Mouse (Mus musculus) limb, embryonic 11.5 days (tissue): ENCODE results near the gene Sptb. TPM values are rescaled to one million over a fixed set of nuclear protein-coding genes. Genes with fewer than 3 reads are reported as not detected.

Source experiments
- ATAC-seq: fragments of 200-750 bp; cut with Nextera tagmentation; 2 replicates; pipeline ENCODE4 v1.8.0; 2017; ENCODE audit warnings: low read depth; ENCODE audit not compliant: insufficient number of reproducible peaks, low FRiP score, low TSS enrichment
- DNase-seq: peaks from one replicate; pipeline ENCODE4 v3.0.0-alpha.2; 2015; ENCODE audit warnings: low spot score
- H3K27ac ChIP-seq: fragments of 300-500 bp; sonication (generic); replicated peaks from 2 replicates; pipeline ENCODE4 v1.5.1; 2014; ENCODE audit warnings: low read depth, mild to moderate bottlenecking, low read length
- H3K27me3 ChIP-seq: fragments of 300-500 bp; sonication (generic); 2 replicates; pipeline ENCODE4 v1.6.1; 2014; ENCODE audit warnings: mild to moderate bottlenecking, low read length, mixed read lengths; ENCODE audit not compliant: control insufficient read depth, insufficient read depth
- H3K36me3 ChIP-seq: fragments of 300-500 bp; sonication (generic); 2 replicates; pipeline ENCODE4 v1.6.1; 2014; ENCODE audit warnings: mild to moderate bottlenecking, low read length, moderate library complexity, mixed read lengths; ENCODE audit not compliant: control insufficient read depth, insufficient read depth
- H3K4me1 ChIP-seq: fragments of 300-500 bp; sonication (generic); 2 replicates; pipeline ENCODE4 v1.6.1; 2014; ENCODE audit warnings: low read length, mixed read lengths; ENCODE audit not compliant: control insufficient read depth, insufficient read depth
- H3K4me2 ChIP-seq: fragments of 300-500 bp; sonication (generic); 2 replicates; pipeline ENCODE4 v1.6.1; 2014; ENCODE audit warnings: low read depth, mild to moderate bottlenecking, moderate library complexity; ENCODE audit not compliant: severe bottlenecking
- H3K4me3 ChIP-seq: fragments of 300-500 bp; sonication (generic); 2 replicates; pipeline ENCODE4 v1.5.1; 2014; ENCODE audit warnings: low read depth, low read length
- H3K9ac ChIP-seq: fragments of 300-500 bp; sonication (generic); 2 replicates; pipeline ENCODE4 v1.6.1; 2014; ENCODE audit warnings: mild to moderate bottlenecking, low read length
- H3K9me3 ChIP-seq: fragments of 300-500 bp; sonication (generic); 2 replicates; pipeline ENCODE4 v1.6.1; 2016; ENCODE audit warnings: low read length; ENCODE audit not compliant: control insufficient read depth
- WGBS: fragments of 180-500 bp; shearing (Covaris S2); extraction: QIAGEN DNeasy Blood & Tissue Kit; methylation state at CpG from one replicate; pipeline ENCODE4 v1.1.7; 2014; 5-methylcytosine and 5-hydroxymethylcytosine counted together
- polyA plus RNA-seq: library from polyadenylated mRNA; unstranded; fragments of >200 nt; fragmentation: Nextera tagmentation; extraction: Ambion mirVana; gene quantifications from 2 replicates; pipeline ENCODE4 v1.2.1, GENCODE M21; 2014

Sptb gene
- polyA plus RNA-seq, 1 experiment from 2014 or later = 2.7 TPM

GRCm38 (mm10) chr12:76634899-76635693 lies 75.3 kb downstream of the Sptb start:
- Histone ChIP-seq H3K9me3 (no peaks in the 10 kb centered on the region), H3K4me3 (no peak overlapping the region), H3K9ac (no peak overlapping the region), H3K27me3 (no peaks in the 10 kb centered on the region), H3K4me2 (no peak overlapping the region), H3K27ac (no peak overlapping the region), H3K36me3 (no peaks in the 10 kb centered on the region), H3K4me1 (no peaks in the 10 kb centered on the region)
- DNase-seq = no peak
- ATAC-seq = no peak
- WGBS = 71% methylated on average over 15 of the region's 15 CpGs

- peaks cover 5% of the 10 kb centered on the region; the same call in 1 of the 2 replicates for H3K4me1 ChIP-seq
- no peak overlapping the region for H3K27ac ChIP-seq
- H3K4me3 ChIP-seq = no peak overlapping the region
- no peaks in the 10 kb centered on the region for H3K36me3 ChIP-seq
- no peaks in the 10 kb centered on the region for H3K9me3 ChIP-seq
- ATAC-seq (no peak), DNase-seq (no peak)
- no peak overlapping the region for H3K4me2 ChIP-seq
- WGBS = 79% methylated on average over 6 of the region's 6 CpGs
- H3K9ac ChIP-seq = no peak overlapping the region
- H3K27me3 ChIP-seq = no peaks in the 10 kb centered on the region
Measured at GRCm38 (mm10) chr12:76623374-76623773, 87.0 kb downstream of the Sptb start.

- DNase-seq = no peak
- Histone ChIP-seq H3K36me3 (no peaks in the 10 kb centered on the region), H3K4me2 (no peak overlapping the region)
Measured at GRCm38 (mm10) chr12:76619847-76620246, 90.5 kb downstream of the Sptb start.

DNA sequence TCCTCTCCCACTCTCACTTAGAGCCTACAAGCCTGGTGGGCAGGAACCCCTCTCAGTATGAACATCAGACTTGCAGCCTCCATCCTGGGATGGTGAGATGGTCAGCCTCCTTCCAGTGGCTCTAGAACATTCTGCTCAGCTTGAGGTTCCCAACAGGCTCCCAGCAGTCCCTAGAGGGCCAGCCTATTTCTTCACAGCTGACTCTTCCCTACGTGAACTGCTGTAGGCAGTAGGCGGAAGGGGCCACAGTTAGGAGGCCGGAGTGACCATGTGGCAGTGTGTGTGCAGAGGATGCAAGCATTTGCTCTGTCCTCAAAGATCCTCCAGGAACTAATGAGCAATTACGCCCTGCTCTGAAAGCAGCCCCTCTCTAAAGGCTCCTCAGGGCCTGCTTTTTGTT lies 92.2 kb downstream of the Sptb start:
- no peak overlapping the region for H3K27ac ChIP-seq
- 75% methylated on average over 4 of the region's 4 CpGs for WGBS

More at GRCm38 (mm10) chr12:76619847-76620246, 90.5 kb downstream of the Sptb start:
- Histone ChIP-seq H3K9me3 (no peaks in the 10 kb centered on the region), H3K4me1 (peaks cover 5% of the 10 kb centered on the region; the same call in 1 of the 2 replicates), H3K27me3 (no peaks in the 10 kb centered on the region), H3K9ac (no peak overlapping the region), H3K27ac (no peak overlapping the region), H3K4me3 (no peak overlapping the region)
- ATAC-seq = no peak; the same call in 1 of the 2 replicates
- 51% methylated on average over 5 of the region's 5 CpGs for WGBS

GRCm38 (mm10) chr12:76615580-76615937 lies 94.8 kb downstream of the Sptb start:
- H3K27me3 ChIP-seq = no peaks in the 10 kb centered on the region
- no peaks in the 10 kb centered on the region for H3K36me3 ChIP-seq
- H3K9me3 ChIP-seq = no peaks in the 10 kb centered on the region
- 0 out of 2 replicates have a peak overlapping the region, but pooled peaks have one; percentile 4 for H3K27ac ChIP-seq
- H3K9ac ChIP-seq = no peak overlapping the region
- H3K4me1 ChIP-seq = no peaks in the 10 kb centered on the region; the same call in 1 of the 2 replicates
- WGBS = 78% methylated on average over 4 of the region's 4 CpGs
- no peak overlapping the region for H3K4me3 ChIP-seq
- DNase-seq (no peak), ATAC-seq (no peak)
- no peak overlapping the region for H3K4me2 ChIP-seq

More for the DNA sequence above, 92.2 kb downstream of the Sptb start:
- Histone ChIP-seq H3K9ac (no peak overlapping the region), H3K9me3 (no peaks in the 10 kb centered on the region), H3K4me2 (no peak overlapping the region), H3K27me3 (no peaks in the 10 kb centered on the region), H3K4me1 (peaks cover 3% of the 10 kb centered on the region; the same call in 1 of the 2 replicates), H3K36me3 (no peaks in the 10 kb centered on the region), H3K4me3 (no peak overlapping the region)
- DNase-seq (no peak), ATAC-seq (no peak)

DNA sequence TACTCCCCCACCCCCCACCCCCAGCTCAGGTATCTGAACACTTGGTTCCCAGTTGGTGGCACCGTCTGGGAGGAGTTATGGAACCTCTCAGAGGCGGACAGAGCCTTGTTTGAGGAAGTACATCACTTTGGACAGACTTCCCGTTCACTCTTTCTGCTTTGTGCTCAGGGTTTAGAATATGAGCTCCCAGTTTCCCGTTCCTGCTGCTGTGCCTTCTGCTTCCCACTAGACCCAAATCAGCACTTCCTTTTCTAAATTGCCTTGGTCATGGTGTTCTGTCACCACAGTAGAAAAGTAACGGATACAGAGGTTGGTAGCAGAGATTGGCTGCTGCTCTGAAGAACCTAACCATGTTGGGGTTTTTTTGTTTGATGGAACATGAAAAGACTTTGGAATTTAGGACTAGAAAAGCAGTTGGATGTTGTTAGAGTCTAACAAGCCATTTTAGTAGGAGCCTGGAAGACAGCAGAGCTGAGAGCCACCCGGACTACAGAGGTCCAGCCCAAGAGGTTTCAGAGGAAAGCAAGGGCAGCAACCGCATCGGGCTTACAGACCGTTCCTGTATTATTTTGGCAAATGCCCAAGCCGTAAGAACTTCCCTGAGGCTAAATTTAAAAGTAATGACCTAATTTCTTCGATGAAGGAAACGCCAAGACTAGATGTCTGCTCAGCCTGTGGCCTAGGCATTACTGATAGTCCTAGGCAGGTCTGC lies 95.3 kb downstream of the Sptb start:
- Histone ChIP-seq H3K27ac (0 out of 2 replicates have a peak overlapping the region, but pooled peaks have one; percentile 4), H3K27me3 (no peaks in the 10 kb centered on the region), H3K4me3 (no peak overlapping the region), H3K4me2 (no peak overlapping the region), H3K9ac (no peak overlapping the region), H3K4me1 (no peaks in the 10 kb centered on the region; the same call in 1 of the 2 replicates), H3K9me3 (no peaks in the 10 kb centered on the region), H3K36me3 (no peaks in the 10 kb centered on the region)
- 68% methylated on average over 12 of the region's 12 CpGs for WGBS
- ATAC-seq (no peak), DNase-seq (no peak)

GRCm38 (mm10) chr12:76612621-76613020 lies 97.7 kb downstream of the Sptb start:
- Histone ChIP-seq H3K36me3 (no peaks in the 10 kb centered on the region), H3K9ac (no peak overlapping the region), H3K27me3 (no peaks in the 10 kb centered on the region), H3K27ac (no peak overlapping the region), H3K9me3 (no peaks in the 10 kb centered on the region), H3K4me3 (no peak overlapping the region), H3K4me2 (no peak overlapping the region), H3K4me1 (no peaks in the 10 kb centered on the region)
- DNase-seq (no peak), ATAC-seq (no peak)
- WGBS = 77% methylated on average over 12 of the region's 12 CpGs

DNA sequence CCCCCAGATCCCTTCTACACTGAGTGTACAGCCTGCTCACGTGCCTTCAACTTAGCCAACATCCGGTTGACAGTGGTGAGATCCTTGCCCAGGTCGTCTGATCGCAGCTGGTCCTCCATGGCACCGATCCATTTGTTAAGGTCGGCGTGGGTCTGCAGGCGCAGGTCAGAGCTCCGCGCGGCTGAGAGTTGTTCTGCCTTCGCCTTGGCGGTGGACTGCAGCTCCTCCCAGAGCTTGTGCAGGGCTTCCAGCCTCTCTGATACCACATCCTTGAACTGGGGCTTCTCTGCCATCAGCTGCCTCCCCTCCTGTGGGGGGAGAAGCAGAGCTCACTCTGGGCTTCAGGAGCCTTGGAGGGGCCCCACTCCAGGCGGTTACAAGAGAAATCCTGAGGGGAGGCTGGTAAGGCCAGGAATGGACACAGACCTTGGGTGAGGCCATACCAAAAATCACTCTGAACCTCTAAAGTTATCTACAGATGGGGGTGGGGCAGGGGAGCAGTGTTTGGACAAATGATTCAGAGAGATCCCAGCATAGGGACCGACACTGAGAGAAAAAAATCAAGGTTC lies 101.3 kb downstream of the Sptb start:
- 71% methylated on average over 15 of the region's 15 CpGs for WGBS
- DNase-seq (no peak), ATAC-seq (no peak)
- Histone ChIP-seq H3K4me3 (no peak overlapping the region), H3K9me3 (no peaks in the 10 kb centered on the region), H3K36me3 (no peaks in the 10 kb centered on the region), H3K4me1 (no peaks in the 10 kb centered on the region), H3K9ac (no peak overlapping the region), H3K4me2 (no peak overlapping the region), H3K27me3 (no peaks in the 10 kb centered on the region), H3K27ac (no peak overlapping the region)
